In the genomic region with DNA sequence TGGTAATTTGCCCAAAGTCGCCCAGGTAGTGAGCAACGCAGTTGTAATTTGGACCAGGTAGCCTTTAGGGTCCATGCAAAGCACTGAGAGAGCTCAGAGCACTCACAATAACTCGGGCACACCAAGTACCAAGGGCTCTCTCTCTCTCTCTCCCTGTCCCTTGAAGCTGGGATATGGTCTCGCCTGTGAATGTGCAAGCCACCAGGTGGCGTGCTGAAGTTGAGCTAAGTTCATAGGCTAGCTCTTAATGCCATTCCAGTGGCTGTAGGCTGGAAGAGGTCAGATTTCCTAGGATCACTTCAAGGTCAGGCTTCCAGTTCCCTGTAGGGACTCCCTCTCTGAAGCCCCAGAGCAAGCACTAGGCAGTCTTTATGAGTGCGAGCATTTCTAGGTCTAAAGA, we compare ENCODE assay signal across 8 mouse cellular contexts.
DNase-seq lines count a peak whose midpoint lies in the region; ATAC-seq lines count a peak whose summit lies in the region.

No protein-coding gene starts in this region.

- H3K9me3 ChIP-seq in intestine, embryonic 14.5 days (ENCODE audit: control insufficient read depth, low read length): no peaks in the 10 kb centered on the region
- H3K9me3 ChIP-seq in intestine, embryonic 16.5 days (ENCODE audit: control insufficient read depth, low read length): no peaks in the 10 kb centered on the region

- H3K27ac ChIP-seq in intestine, embryonic 14.5 days (ENCODE audit: low read depth): no peak overlapping the region
- H3K27ac ChIP-seq in intestine, embryonic 16.5 days (ENCODE audit: low read length): no peak overlapping the region

- H3K4me2 ChIP-seq in intestine, embryonic 14.5 days (ENCODE audit: low read length): no peak overlapping the region
- H3K4me2 ChIP-seq in intestine, embryonic 16.5 days (ENCODE audit: low read depth, low read length): no peak overlapping the region

- H3K36me3 ChIP-seq in intestine, embryonic 14.5 days (ENCODE audit: control insufficient read depth, insufficient read depth, low read length): no peaks in the 10 kb centered on the region
- H3K36me3 ChIP-seq in intestine, embryonic 16.5 days (ENCODE audit: control insufficient read depth, insufficient read depth, low read length): no peaks in the 10 kb centered on the region

- DNase-seq in intestine, embryonic 14.5 days (ENCODE audit: low spot score): peak; percentile 66
- peak; percentile 93 for DNase-seq in ZHBTc4 (ENCODE audit: low read depth, low spot score)
- peak; percentile 79 for DNase-seq in embryo, embryonic 10.5 days (ENCODE audit: low spot score)
- DNase-seq in heart, postnatal 14 days: peak; percentile 74 to 79
- DNase-seq in left cerebral cortex, adult 11 months (ENCODE audit: low spot score): peak; percentile 12
- DNase-seq in mesoderm, embryonic 11.5 days (ENCODE audit: low read depth, low spot score): peak; percentile 71
- DNase-seq in thymus, postnatal 36 days: peak; percentile 38 to 40

- H3K4me3 ChIP-seq in intestine, embryonic 14.5 days (ENCODE audit: low read depth, low read length): no peak overlapping the region
- no peak overlapping the region for H3K4me3 ChIP-seq in intestine, embryonic 16.5 days (ENCODE audit: low read length)

- H3K4me1 ChIP-seq in intestine, embryonic 14.5 days (replicated peaks; ENCODE audit: control insufficient read depth, insufficient read depth, low read length): no peaks in the 10 kb centered on the region
- H3K4me1 ChIP-seq in intestine, embryonic 16.5 days (ENCODE audit: control insufficient read depth, insufficient read depth, low read length): peaks cover 2% of the 10 kb centered on the region; the same call in 1 of the 2 replicates

- 32% methylated on average over 6 of the region's 6 CpGs for whole genome bisulfite sequencing in intestine, embryonic 14.5 days
- 30% methylated on average over 6 of the region's 6 CpGs for WGBS in intestine, embryonic 16.5 days

- intact Hi-C loops in heart, postnatal 14 days (cut with DNase I): loop anchor here (1.0 kb wide), 2 partner anchors 79 to 102 kb away; no protein-coding TSS in a partner anchor

- no peaks in the 10 kb centered on the region for H3K27me3 ChIP-seq in intestine, embryonic 14.5 days (replicated peaks; ENCODE audit: control insufficient read depth, insufficient read depth, low read length)
- H3K27me3 ChIP-seq in intestine, embryonic 16.5 days (replicated peaks; ENCODE audit: control insufficient read depth, insufficient read depth, low read length): no peaks in the 10 kb centered on the region

- no peak for ATAC-seq in intestine, embryonic 14.5 days (replicated peaks; ENCODE audit: low FRiP score, low TSS enrichment, low read depth)
- ATAC-seq in intestine, embryonic 16.5 days: no peak; the same call in 1 of the 2 replicates

- H3K9ac ChIP-seq in intestine, embryonic 14.5 days (ENCODE audit: low read length): no peak overlapping the region
- H3K9ac ChIP-seq in intestine, embryonic 16.5 days (ENCODE audit: low read depth, low read length): no peak overlapping the region

Comparison
In these comparisons a context has a peak if more than half of its experiments do, and no peak if none do; other contexts are left out.
1. DNase-seq: peak in every context shown above with its lines; median percentile 93 in ZHBTc4; 79 in embryo, embryonic 10.5 days; 76 in heart, postnatal 14 days; 71 in mesoderm, embryonic 11.5 days; 66 in intestine, embryonic 14.5 days; 39 in thymus, postnatal 36 days; 12 in left cerebral cortex, adult 11 months.